Mouse (Mus musculus) layer of hippocampus, adult 8-10 months (tissue): Measurements from ENCODE around the gene Plekhg4. TPM values are rescaled to one million over a fixed set of nuclear protein-coding genes. Genes with fewer than 3 reads are reported as not detected.

ENCODE experiments used
- DNase-seq, 2 experiments: peaks; one replicate each; pipeline ENCODE4 v3.0.0; 2022; ENCODE audit warnings: low spot score in 2 of 2
- total RNA-seq, 4 experiments: library from RNA; stranded (reverse); gene quantifications; 2 replicates each; pipeline ENCODE4 v1.2.4; 2022

The Plekhg4 gene
- 1 to 10 TPM in 2 of 4 experiments, under 1 TPM in 2; 0.70 to 1.8 (median 0.95) TPM for total RNA-seq

- no peak for DNase-seq
Observed at GRCm38 (mm10) chr8:105373032-105373431, at the start of gene Plekhg4. Plekhg4 (plus strand) TSS chr8:105373274.

GRCm38 (mm10) chr8:105325641-105326093 lies 47.4 kb upstream of the Plekhg4 start:
- DNase-seq = no peak

GRCm38 (mm10) chr8:105326141-105326672 lies 46.9 kb upstream of the Plekhg4 start, which contains the start of the genes Lrrc29 and Tmem208:
Lrrc29 (minus strand) TSS chr8:105326278.
Tmem208 (plus strand) TSS chr8:105326354.
- peak; percentile 95 to 96 for DNase-seq

GRCm38 (mm10) chr8:105326968-105327367 lies 46.1 kb upstream of the Plekhg4 start:
- DNase-seq = no peak

DNA sequence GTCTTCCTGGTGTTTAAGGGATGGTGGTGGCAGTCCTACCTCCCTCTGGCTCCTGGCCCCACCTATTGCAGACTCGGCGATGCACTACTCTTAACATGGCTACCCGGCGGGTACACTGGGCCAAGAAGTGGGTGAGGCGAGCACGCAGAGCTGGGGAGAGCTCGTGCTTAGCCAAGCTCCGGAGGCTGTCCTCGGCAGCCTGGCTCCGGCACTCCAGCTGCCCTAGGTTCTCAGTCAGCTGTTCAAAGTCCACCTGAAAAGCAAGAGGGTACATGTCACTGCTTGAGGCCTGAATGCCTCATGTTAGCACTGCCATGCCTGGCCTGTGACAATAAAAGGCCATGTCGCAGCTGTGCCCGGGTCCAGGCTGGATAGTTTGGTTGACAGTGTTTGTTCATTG lies 42.7 kb upstream of the Plekhg4 start:
- DNase-seq = no peak

GRCm38 (mm10) chr8:105331469-105331868 lies 41.6 kb upstream of the Plekhg4 start:
- DNase-seq = no peak

- DNase-seq = no peak
Observed at GRCm38 (mm10) chr8:105331931-105332330, 41.1 kb upstream of the Plekhg4 start.

- no peak for DNase-seq
Observed at GRCm38 (mm10) chr8:105332523-105332922, 40.6 kb upstream of the Plekhg4 start.

- DNase-seq = no peak
Observed at GRCm38 (mm10) chr8:105336373-105337130, 36.5 kb upstream of the Plekhg4 start.

- DNase-seq = no peak
Observed at GRCm38 (mm10) chr8:105338992-105339391, 34.1 kb upstream of the Plekhg4 start.

- DNase-seq = no peak
Observed at GRCm38 (mm10) chr8:105339886-105340635, 33.0 kb upstream of the Plekhg4 start.

GRCm38 (mm10) chr8:105341399-105341798 lies 31.7 kb upstream of the Plekhg4 start:
- no peak for DNase-seq

DNA sequence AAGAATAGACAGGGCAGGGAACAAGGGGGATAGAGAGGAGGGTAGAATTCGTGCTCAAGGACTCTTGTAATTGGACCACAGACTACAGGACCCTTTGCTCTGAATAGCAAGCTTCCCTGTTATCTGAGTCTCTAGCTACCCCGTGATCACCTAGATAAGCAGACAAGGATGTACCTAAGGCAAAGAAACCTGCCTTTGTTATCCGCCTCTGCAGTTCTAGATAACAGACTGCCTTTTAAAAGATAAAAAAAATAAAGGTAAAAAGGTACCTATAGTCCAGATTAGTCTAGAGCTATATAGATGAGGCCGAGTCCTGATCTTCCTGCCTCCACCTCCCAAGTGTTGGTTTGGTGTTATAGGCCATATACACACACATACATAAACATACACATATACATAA lies 30.3 kb upstream of the Plekhg4 start:
- no peak for DNase-seq

DNA sequence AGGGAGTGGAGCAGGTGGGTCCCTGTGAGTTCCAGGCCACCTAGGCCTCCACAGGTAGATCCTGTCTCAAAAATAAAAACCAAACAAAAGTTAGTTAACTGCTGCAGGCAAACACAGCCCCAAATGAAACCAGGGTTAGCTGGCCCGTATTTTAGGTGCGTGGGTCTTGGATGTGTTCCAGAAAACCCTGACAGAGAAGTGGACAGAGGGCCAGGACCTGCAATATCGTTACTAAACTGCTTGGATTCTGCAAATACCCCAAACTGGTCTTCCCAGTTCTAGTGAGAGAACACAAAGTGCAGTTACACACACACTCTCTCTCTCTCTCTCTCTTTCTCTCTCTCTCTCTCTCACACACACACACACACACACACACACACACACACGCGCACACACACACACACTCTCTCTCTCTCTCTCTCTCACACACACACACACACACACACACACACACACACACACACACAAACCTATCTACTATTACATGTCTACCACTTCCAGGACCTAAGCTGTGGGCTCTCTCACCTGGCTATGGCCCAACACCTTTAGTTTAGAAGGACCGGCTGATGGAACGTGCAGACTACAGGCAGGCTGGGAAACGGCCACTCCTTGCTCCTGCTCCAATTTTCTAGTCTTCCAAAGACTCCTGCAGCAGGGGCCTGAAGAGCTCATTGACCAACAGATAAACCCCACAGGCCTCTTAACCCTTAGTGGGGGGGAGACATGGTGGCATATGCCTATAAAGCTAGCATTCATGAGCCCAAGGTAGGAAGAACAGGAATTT lies 29.1 kb upstream of the Plekhg4 start:
- DNase-seq = no peak

- no peak for DNase-seq
Observed at GRCm38 (mm10) chr8:105345061-105345975, 27.8 kb upstream of the Plekhg4 start.

- no peak for DNase-seq
Observed at GRCm38 (mm10) chr8:105346611-105347427, 26.3 kb upstream of the Plekhg4 start.

DNA sequence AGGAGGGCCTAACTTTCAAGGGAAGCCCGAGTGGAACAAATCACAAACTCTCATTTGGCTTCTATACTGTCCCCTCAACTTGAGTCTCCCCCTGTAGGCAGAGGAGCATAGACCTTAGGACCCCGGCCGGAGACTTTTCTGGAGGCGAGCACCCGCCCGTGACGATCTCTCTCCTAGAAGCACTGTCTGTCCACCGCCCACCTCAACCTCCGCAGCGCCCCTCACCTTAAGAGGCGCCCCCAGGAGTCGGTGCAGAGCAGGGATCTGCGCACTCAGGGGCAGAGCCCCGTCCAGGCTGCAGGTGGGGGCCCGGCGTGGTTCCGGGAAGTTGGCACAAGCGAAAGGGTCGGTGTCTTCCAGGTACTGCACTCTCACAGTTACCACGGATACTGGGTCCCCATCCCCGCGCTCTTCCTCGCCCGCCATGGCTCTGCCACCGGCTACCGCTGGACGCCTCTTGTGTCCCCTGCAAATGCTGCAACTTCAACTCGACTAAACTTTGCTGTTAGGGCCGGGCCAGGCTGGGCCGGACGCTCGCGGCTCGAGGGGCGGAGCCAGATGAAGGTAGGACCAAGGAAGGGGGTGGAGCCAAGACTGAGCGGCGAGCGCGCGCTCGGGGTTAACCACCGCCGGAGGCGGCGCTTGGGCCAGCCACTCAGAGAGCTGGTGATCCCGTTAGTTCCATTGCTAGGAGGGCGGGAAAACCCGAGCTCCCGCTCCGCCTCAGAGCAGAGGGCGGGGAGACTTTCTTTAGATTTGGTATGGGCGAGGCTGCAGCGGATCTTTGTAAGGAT lies 25.4 kb upstream of the Plekhg4 start, which contains the start of gene Fhod1:
Fhod1 (minus strand) TSS at position 526 of the 794 bp plus-strand sequence.
- peak; percentile 71 to 77 for DNase-seq

DNA sequence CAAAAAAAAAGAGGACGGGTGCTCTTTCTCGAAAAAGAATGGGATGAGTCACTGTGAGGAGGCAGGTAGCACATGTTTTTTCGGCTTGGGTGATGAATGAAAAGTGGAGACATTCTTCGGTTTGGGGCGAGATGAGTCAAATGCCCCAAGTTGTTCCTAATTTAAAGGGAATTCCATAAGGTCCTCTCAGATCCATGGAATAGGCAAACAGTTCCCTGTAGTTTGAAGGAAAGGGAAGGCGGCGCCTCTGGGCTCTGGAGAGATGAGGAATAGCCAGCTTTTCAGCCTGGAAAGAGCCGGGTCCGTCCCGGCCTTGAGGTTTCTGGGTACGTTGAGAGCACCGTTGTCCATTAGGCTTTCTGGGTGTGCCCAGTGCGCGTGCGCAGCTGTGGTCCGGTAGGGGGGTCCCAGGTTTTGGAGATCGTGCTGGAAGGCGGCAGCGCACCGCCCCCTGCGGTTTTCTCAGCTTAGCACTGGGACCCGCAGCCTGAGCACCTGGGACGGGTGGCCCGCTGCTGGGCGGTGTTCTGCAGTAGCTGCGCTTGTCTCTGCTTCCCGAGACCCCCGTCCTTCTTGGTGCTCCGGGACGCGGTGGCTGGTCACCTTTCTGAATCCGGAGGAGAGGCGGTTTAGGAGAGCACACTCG lies 24.5 kb upstream of the Plekhg4 start, which contains the start of gene Slc9a5:
Slc9a5 (plus strand) TSS at position 394 of the 646 bp plus-strand sequence.
- DNase-seq = peak in 1 of 2 experiments; percentile 42
